Mouse (Mus musculus): ENCODE results near the gene Tmem88.
A peak's percentile ranks its signal among the peaks of the same experiment; 100 is the strongest.

The Tmem88 gene

GRCm38 (mm10) chr11:69382478-69383105 is 15.4 kb downstream of the Tmem88 start:
- DNase-seq (ENCODE audit: low read depth, low spot score): no peak

- DNase-seq (ENCODE audit: low read depth, low spot score): no peak
These were observed 16.7 kb downstream of the Tmem88 start for GRCm38 (mm10) chr11:69381356-69381755.

- no peak for DNase-seq (ENCODE audit: low read depth, low spot score)
These were observed 18.4 kb downstream of the Tmem88 start for GRCm38 (mm10) chr11:69379600-69379999.

DNA sequence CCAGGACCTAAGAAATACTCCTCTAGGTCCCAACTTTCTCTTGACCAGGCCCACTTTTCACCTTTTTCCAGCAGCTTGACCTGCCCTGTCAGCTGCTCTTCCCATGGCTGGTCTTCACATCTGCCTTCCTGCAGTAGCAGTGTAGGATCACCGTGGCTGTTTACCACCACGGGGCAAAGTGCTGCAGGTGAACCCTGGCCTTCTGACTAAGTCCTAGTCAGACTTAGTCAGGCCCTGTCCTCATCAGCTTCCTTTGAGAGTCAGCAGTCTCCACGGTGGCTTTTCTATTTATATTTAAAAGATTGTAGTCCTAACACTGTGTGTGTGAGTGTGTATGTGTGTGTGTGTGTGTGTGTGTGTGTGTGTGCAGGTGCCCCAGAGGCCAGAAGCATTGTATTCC is 20.3 kb downstream of the Tmem88 start:
- no peak for DNase-seq (ENCODE audit: low read depth, low spot score)

GRCm38 (mm10) chr11:69375646-69376045 is 22.4 kb downstream of the Tmem88 start:
- no peak for DNase-seq (ENCODE audit: low read depth, low spot score)

GRCm38 (mm10) chr11:69373223-69373965 is 24.6 kb downstream of the Tmem88 start:
- no peak for DNase-seq (ENCODE audit: low read depth, low spot score)

DNA sequence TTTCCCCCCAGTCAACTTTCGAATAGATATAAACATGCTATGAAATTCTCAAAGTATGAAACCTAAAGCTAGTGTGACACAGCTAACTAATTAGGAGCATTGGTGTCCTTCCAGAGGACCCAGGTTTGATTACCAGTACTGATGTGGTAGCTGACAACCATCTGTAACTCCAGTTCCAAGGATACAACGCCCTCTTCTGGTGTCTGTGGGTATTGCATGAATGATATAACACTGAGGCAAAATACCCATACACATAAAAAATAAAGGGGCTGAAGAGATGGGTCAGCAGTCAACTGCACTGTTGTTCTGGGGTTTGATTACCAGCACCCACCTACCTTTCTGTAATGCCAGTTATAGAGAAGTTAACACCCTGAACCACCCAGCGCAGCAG is 25.3 kb downstream of the Tmem88 start:
- no peak for DNase-seq (ENCODE audit: low read depth, low spot score)

DNA sequence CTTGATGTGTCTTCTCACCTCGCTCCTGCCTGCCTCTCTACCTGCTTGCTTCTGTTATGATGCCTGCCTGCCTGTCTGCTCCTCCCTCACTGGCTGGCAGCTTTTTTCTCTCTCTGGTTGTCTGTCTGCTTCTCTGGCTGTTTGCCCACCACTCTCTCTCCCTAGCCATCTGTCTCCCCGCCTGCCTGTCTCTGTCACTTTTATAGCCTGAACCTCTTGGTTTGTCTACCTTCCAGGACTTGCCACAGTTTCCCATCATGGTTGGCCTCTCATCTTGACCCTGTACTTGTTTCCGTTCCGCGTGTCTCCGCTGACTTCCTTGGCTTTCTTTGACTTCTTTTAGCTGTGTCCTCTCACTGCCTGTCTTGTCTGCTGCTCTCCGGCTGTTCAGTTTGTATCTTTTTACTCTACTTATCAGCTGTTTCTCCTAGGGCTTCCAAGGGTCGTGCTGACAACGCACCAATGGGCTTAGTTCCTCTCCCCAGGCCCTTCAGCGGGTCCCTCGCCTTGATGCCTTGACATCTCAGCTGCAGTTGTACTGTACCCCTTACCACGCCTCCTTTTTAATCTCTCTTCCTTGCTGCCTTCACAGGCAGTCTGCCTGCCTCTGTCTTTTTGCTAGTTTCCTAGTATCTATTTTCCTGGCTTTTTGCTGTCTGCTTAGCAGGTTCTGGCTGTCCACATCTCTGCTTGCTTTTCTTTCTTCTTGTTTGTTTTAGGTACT is 25.8 kb downstream of the Tmem88 start:
- DNase-seq (ENCODE audit: low read depth, low spot score): no peak

- no peak for DNase-seq (ENCODE audit: low read depth, low spot score)
These were observed 26.4 kb downstream of the Tmem88 start for GRCm38 (mm10) chr11:69371601-69372000.

DNA sequence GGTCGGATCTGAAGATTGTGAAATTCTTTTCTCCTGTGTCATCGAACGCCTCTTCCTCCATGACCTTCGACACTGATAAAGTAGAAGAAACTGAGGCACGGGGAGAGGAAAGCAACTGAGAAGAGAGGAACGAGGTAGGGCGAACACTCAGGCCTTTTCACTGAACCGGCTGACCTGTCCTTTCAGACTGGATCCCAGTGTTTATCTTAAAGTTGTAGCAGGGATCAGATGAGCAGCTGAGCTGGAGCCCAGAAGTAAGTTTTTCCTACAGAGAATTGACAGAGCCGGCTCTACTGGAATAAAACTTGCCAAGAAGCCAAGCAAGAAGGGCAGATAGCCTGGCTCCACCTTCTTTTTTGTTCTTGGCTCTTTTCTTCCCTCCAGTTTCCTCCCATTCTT is 27.2 kb downstream of the Tmem88 start:
- no peak for DNase-seq (ENCODE audit: low read depth, low spot score)

DNA sequence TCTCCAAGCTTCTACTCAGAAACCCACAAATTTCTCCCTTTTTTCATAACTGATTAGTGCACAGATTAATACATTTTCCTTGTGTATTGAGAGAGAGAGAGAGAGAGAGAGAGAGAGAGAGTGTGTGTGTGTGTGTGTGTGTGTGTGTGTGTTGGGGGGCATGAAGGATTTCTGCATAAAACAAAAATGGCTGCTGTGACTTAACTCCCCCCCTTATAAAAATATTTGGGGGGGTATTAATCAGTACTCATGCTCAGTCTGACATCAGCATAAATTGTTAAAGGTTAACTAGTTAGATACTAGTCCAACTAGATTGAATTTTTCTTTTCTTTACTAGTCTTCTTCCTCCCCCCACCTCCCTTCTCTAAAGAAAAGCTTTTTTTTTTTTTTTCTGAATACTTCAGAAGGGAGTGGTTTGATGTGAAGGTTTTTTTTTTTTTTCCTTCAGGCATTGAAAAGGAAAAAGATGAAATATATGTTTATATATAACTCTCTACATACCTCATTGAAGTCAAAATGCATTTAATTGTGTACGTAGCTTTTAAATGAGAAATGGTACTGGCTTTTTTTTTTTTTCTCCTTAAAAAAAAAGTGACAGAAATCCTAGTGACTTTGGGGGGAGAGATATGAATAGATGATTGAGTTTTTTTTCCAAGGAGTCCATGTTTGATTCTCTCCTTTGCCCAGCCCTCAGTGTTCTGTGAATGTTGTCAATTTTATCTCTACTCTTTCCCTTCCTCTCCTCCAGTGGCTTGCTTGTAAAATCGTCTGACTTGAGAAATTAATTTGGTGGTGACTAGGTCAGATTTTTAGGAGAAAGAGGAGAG is 27.8 kb downstream of the Tmem88 start:
- no peak for DNase-seq (ENCODE audit: low read depth, low spot score)

DNA sequence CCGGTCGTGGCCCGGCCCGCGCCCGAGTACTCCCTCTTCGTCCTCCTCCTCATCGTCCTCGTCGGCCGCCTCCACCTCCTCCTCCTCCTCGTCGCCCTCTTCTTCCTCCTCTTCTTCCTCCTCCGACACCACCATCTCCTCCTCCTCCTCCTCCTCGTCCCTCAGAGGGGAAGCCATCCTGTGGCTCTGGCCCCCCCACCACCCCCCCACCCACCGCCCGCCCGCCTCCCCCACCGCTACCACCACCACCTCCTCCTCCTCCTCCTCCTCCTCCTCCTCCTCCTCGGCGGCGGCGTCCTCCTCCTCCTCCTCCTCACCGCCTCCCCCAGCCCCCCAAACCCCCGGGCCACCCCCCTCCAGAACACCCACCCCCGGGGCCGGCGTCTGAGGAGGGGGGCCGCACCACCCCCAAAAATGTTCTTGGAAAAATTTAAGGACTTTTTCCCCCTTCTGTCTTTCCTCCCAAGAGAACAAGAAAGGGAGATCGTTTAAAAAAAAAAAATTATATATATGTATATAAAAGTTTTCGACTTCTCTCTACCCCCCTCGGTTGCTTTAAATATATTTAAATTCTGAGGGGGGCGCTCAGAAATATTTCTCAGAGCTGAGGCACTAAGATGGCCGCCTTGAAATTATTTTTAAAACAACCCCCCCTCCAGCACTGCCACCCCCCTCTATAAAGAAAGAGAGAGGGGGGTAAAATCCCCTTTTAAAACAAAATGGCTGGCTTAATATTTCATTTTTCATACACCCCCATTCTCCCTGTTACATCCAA is 28.6 kb downstream of the Tmem88 start, which contains the start of gene Chd3:
TSS of gene Chd3 (minus strand) at position 192 of the 775 bp plus-strand sequence.
- DNase-seq (ENCODE audit: low read depth, low spot score): no peak

DNA sequence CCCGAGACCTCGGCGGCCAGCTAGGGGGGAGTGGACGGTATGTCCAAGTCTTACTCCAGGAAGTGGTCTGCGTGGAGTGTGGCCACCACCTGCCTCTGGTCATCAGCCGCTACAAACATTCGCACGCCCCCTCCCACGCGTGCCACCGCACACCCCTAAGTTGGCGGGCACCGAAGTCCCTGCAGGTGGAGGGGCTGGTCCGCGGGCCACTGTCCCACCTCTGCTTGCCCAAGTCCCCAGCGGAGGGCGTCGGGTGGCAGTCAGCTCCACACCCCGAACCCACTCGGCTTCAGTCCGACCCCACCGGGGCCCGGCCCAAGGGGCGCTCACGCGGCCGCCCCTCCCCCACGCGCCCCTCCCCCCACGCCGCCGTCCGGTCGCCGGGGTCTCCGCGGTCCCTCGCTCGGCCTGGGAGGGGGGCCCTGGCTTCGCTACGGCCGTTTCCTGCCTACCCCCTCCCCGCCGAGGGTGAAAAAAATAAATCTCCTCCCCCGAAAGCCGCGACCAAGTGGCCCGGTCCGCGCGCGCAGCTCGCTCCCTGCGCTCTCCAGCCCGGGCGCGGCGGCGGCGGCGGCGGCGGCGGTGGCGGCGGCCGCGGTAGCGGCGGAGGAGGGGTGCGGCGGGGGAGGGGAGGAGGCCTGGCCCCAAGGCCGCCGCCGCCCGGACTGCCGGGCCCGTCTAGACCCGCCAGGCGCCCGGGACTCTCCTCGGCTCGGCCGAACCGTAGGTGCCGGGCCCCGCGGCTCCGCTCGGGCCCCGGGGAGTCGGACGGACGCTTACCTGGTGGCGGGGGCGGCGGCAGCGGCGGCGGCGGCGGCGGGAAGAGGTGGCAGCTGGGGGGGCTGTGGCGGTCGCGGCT is 29.4 kb downstream of the Tmem88 start:
- no peak for DNase-seq (ENCODE audit: low read depth, low spot score)

GRCm38 (mm10) chr11:69367616-69368355 is 30.2 kb downstream of the Tmem88 start:
- DNase-seq (ENCODE audit: low read depth, low spot score): peak; percentile 43

- no peak for DNase-seq (ENCODE audit: low read depth, low spot score)
These were observed 31.0 kb downstream of the Tmem88 start for GRCm38 (mm10) chr11:69366855-69367615.

DNA sequence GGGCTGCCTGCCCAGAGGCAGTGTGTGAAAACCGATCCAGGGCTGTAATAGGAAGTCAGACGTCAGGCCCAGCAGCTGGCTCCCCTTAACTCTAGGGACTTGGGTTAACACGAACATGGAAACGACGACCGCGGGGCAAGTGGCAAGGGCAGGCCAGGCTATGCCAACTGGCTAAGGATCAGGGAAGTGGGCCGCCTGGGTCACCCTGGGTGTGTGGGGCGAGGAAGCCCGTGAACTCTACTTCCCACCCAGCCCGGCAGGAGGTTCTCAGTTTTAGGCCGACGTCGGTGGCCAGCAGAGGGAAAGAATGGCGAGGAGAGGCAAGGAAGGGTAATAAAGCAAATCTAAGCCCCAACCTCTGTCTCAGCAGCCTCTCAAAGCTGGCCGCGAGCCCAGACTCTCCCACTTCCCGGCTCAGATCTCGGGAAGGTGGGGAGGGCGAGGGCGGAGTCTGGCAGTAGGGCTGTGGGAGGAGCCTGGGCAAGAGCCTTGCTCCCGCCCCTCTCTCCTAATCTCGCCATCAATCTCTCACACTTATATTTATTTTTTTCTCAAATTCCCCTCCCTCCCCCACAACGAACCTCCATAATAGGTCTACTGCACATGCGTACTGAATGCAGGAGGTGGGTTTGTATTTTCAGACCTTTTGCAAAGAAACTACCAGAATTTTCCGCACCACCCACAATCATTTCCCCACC is 31.7 kb downstream of the Tmem88 start:
- DNase-seq (ENCODE audit: low read depth, low spot score): peak; percentile 89

DNA sequence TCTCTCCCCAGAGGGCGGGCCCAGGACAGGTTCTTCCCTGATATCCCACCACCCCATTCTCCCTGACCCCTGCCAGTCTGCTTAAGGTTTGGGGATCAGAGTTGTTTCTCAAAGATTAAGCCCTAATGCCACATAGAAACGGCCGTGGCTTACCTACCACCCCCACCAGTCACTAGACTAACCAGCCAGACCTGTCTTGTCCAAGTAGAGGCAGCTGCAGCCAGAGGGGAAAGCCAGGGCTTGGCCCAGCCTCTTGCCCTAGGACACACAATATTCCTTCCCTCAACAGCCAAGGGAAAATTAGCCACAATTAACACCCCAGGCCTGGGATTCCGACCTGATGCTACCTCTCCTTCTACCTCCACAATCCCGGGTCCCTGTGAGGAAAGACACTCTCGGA is 32.3 kb downstream of the Tmem88 start:
- DNase-seq (ENCODE audit: low read depth, low spot score): no peak

- DNase-seq (ENCODE audit: low read depth, low spot score): no peak
These were observed 33.1 kb downstream of the Tmem88 start for GRCm38 (mm10) chr11:69364910-69365309.
